Mouse (Mus musculus) cortical plate, adult 2 months (tissue): ENCODE measurements around the gene Prss22.

Experiments used
- CTCF ChIP-seq: fragments of 200-500 bp; IDR thresholded peaks from 2 replicates; pipeline ENCODE4 v1.5.1; 2011; ENCODE audit warnings: mild to moderate bottlenecking, control low read depth, low read length; ENCODE audit not compliant: insufficient read depth; ENCODE audit errors: extremely low read depth
- POLR2A ChIP-seq: fragments of 200-500 bp; IDR thresholded peaks from 2 replicates; pipeline ENCODE4 v1.6.1; 2011; ENCODE audit warnings: mild to moderate bottlenecking, low read length, control low read depth; ENCODE audit not compliant: insufficient read depth; ENCODE audit errors: extremely low read depth

- TF ChIP-seq POLR2A, result no peak
- no peak for TF ChIP-seq CTCF
Measured at GRCm38 (mm10) chr17:24037844-24038243, 39.9 kb upstream of the Prss22 start, which contains the start of gene Prss27.
